Mouse (Mus musculus): ENCODE results near the gene Slc29a3. TPM values are rescaled to one million over a fixed set of nuclear protein-coding genes. Genes with fewer than 3 reads are reported as not detected.
A peak's percentile ranks its signal among the peaks of the same experiment; 100 is the strongest.

Slc29a3 gene
- polyA plus RNA-seq, 1 experiment = not detected

DNA sequence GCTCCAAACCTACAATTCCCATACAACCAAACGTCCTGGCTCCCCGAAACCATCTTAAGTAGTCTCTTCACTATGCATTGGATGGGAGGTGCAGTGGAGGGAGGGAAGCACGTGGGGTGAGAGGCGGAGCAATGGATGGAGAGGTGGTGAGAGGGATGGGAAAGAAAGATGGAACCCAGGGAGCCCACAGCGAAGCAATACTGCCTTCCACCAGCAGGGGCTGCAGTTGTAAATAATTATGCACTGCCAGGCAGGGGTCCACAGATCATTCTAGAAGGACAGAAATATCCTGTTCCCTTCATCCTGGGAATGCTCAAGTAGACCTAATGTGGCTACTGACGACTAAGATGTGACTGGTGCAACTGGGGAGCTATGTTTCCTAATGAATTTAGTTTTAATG, 22.9 kb upstream of the Slc29a3 start:
- Histone ChIP-seq H3K4me3 (ENCODE audit: insufficient read depth, low read depth, low read length) (no peak overlapping the region), H3K27ac (ENCODE audit: insufficient read depth, low read depth, low read length) (no peak overlapping the region), H3K4me1 (ENCODE audit: control insufficient read depth, insufficient read depth, low read length) (peaks cover 4% of the 10 kb centered on the region)
- no peak for TF ChIP-seq POLR2A (IDR thresholded peaks at IDR 0.05; ENCODE audit: insufficient read depth, low read depth, low read length)
- TF ChIP-seq CTCF (IDR thresholded peaks at IDR 0.05; ENCODE audit: insufficient read depth, low read depth, low read length) = no peak
- WGBS = 80% methylated on average over 6 of the region's 6 CpGs

DNA sequence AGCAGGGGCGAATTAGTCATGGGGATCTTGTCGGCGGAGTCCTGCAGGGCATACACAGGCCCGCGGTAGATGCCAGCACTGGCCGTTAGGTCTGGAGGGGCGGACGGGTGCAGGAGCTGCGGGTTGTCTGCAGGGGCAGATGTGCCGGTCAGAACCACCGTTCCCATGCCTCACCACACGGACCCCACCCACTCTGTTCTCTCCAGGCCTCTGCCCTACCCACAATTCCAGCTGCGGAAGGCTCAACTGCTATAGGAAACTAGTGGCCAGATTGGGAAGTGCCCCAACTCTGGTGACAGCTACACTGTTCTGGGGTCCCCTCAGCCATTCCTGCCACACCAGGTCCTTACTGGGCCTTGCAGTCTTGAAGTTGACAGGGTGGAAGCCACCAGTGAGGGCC, 22.0 kb upstream of the Slc29a3 start:
- H3K4me3 ChIP-seq (ENCODE audit: insufficient read depth, low read depth, low read length) = no peak overlapping the region
- no peak overlapping the region for H3K27ac ChIP-seq (ENCODE audit: insufficient read depth, low read depth, low read length)
- WGBS = 94% methylated on average over 13 of the region's 13 CpGs
- TF ChIP-seq POLR2A (IDR thresholded peaks at IDR 0.05; ENCODE audit: insufficient read depth, low read depth, low read length) (no peak), CTCF (IDR thresholded peaks at IDR 0.05; ENCODE audit: insufficient read depth, low read depth, low read length) (no peak; the same call in 1 of the 2 replicates)
- H3K4me1 ChIP-seq (ENCODE audit: control insufficient read depth, insufficient read depth, low read length) = no peaks in the 10 kb centered on the region; the same call in 1 of the 2 replicates

DNA sequence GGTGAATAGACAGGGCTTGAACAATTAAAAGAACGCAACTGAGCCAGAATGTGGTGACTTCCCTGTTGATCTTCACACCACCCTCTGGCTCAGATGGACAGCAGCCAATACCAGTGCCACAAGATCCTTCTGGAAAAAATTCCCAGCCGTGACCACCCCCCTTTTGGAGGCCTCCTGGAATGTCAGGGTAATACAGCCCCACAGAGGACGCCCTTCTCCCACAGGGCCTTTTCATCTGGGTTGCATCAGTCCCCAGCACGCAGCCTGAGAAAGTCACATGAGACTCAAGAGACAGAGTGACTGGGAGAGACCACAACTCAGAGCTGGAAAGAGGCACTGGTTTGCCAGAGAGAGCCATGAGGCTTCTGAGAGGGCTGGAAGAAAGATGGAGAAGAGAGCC, 18.3 kb upstream of the Slc29a3 start:
- no peaks in the 10 kb centered on the region for H3K4me1 ChIP-seq (ENCODE audit: control insufficient read depth, insufficient read depth, low read length)
- 71% methylated on average over 4 of the region's 4 CpGs for WGBS
- TF ChIP-seq CTCF (IDR thresholded peaks at IDR 0.05; ENCODE audit: insufficient read depth, low read depth, low read length) (no peak), POLR2A (IDR thresholded peaks at IDR 0.05; ENCODE audit: insufficient read depth, low read depth, low read length) (no peak)
- H3K4me3 ChIP-seq (ENCODE audit: insufficient read depth, low read depth, low read length) = no peak overlapping the region
- H3K27ac ChIP-seq (ENCODE audit: insufficient read depth, low read depth, low read length) = no peak overlapping the region

DNA sequence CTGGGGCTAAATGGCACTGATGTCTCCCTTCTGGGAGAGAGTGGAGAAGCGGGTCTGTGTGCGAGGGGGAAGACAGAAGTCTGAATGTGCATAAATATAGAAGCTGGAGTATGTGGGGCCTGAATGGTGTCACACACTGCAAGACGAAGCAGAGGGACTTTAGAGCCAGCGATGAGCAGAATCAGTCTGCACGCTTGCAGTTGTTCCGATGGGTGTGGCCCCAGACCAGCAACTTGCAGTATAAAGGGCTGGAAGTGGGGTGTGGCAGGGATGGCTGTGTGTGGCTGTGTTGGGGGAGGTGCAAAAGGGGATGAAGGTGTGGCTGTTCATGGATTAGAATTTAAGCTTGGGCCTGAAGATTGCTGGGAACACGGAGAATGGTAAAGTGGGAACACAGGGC, 16.0 kb upstream of the Slc29a3 start:
- Histone ChIP-seq H3K4me3 (ENCODE audit: insufficient read depth, low read depth, low read length) (no peak overlapping the region), H3K27ac (ENCODE audit: insufficient read depth, low read depth, low read length) (no peak overlapping the region), H3K4me1 (ENCODE audit: control insufficient read depth, insufficient read depth, low read length) (no peaks in the 10 kb centered on the region)
- 93% methylated on average over 7 of the region's 7 CpGs for WGBS
- TF ChIP-seq CTCF (IDR thresholded peaks at IDR 0.05; ENCODE audit: insufficient read depth, low read depth, low read length) = no peak
- no peak for TF ChIP-seq POLR2A (IDR thresholded peaks at IDR 0.05; ENCODE audit: insufficient read depth, low read depth, low read length)

DNA sequence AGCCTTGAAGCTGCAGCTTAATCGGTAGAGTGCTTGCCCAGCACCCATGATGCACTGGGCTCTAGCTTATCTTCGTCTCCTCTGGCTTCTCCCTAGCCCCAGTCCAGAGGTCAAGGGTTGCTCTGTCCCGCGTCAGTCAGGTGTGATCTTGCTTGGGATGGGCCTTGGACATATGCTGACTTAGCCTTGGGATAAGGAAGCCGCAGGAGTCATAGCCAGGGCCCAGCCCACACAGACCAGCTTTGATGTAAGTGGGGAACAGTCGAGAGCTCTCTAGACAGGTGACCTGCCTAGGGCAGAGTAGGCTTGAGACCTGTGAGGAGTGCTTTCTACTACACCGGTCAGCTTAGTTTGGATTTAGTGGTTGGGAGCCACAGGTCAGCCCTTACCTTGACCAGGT, 14.8 kb upstream of the Slc29a3 start:
- no peak overlapping the region for H3K4me3 ChIP-seq (ENCODE audit: insufficient read depth, low read depth, low read length)
- no peak overlapping the region for H3K27ac ChIP-seq (ENCODE audit: insufficient read depth, low read depth, low read length)
- WGBS = 94% methylated on average over 7 of the region's 7 CpGs
- TF ChIP-seq POLR2A (IDR thresholded peaks at IDR 0.05; ENCODE audit: insufficient read depth, low read depth, low read length) (no peak), CTCF (IDR thresholded peaks at IDR 0.05; ENCODE audit: insufficient read depth, low read depth, low read length) (no peak)
- no peaks in the 10 kb centered on the region for H3K4me1 ChIP-seq (ENCODE audit: control insufficient read depth, insufficient read depth, low read length)

DNA sequence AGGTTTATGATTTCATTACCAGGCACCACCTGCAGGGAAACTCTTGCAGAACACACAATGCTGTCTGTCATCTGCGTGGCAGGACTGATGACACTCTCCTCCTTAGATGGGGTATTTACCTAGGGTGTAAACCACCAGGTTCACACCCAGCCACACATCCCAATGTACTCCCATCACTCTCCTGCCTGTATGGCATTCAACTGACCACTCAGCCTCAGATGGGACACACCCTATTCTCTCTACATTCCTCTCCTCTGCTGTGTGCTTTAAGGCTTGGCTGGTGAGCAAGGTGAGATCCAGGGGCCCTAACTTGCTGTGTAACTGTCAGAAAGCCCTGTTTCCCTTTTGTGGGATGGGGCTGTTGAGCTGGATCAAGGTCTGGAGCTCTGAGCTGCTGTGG, 9.5 kb upstream of the Slc29a3 start:
- Histone ChIP-seq H3K27ac (ENCODE audit: insufficient read depth, low read depth, low read length) (no peak overlapping the region), H3K4me1 (ENCODE audit: control insufficient read depth, insufficient read depth, low read length) (no peaks in the 10 kb centered on the region), H3K4me3 (ENCODE audit: insufficient read depth, low read depth, low read length) (no peak overlapping the region)
- WGBS = 96% methylated on average over 1 of the region's 1 CpGs
- TF ChIP-seq CTCF (IDR thresholded peaks at IDR 0.05; ENCODE audit: insufficient read depth, low read depth, low read length) (no peak), POLR2A (IDR thresholded peaks at IDR 0.05; ENCODE audit: insufficient read depth, low read depth, low read length) (no peak)

DNA sequence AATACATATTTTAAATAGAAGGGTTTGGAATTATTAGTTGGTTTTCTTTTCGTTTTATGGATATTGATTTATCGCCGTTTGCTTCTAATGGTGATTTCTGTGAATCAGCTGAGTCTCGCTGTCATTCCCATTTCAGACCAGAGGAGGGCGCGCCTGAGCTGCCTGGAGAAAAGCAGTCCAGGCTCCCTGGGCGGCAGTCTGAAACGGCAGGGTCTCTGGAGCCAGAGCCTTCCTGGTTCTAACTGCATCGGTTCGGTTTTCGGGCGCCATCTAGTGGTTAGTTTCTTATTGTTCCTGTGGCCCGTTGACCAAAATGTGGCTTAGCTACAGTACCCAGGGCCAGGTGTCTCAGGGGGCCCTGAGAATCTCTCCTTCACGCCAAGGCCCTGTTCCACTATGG, 7.8 kb upstream of the Slc29a3 start:
- Histone ChIP-seq H3K27ac (ENCODE audit: insufficient read depth, low read depth, low read length) (no peak overlapping the region), H3K4me3 (ENCODE audit: insufficient read depth, low read depth, low read length) (no peak overlapping the region), H3K4me1 (ENCODE audit: control insufficient read depth, insufficient read depth, low read length) (no peaks in the 10 kb centered on the region)
- WGBS = 5% methylated on average over 14 of the region's 14 CpGs
- peak; percentile 84 for TF ChIP-seq CTCF (IDR thresholded peaks at IDR 0.05; ENCODE audit: insufficient read depth, low read depth, low read length)
- TF ChIP-seq POLR2A (IDR thresholded peaks at IDR 0.05; ENCODE audit: insufficient read depth, low read depth, low read length) = no peak

DNA sequence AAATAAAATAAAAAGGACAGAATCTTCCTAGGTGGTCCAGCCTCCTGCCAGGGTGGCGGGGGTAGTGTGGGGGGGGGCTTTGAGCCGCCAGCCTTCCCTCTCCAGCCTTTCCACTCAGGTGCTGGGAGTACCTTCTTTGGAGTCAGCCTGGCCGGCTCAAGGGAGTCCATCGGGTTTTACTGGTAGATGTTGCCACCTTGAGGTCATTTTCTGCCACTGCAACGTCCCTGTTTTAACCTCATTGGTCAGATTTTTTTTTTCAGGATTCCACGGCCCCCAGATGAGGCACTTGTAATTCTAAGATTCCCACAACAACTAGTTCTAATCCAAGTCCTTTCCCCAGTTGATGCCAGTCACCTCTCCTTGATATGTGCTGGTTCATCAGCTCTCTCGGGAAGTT, 4.4 kb upstream of the Slc29a3 start:
- peak; percentile 16; the same call in 1 of the 2 replicates for TF ChIP-seq CTCF (IDR thresholded peaks at IDR 0.05; ENCODE audit: insufficient read depth, low read depth, low read length)
- TF ChIP-seq POLR2A (IDR thresholded peaks at IDR 0.05; ENCODE audit: insufficient read depth, low read depth, low read length) = no peak
- Histone ChIP-seq H3K4me1 (ENCODE audit: control insufficient read depth, insufficient read depth, low read length) (peaks cover 10% of the 10 kb centered on the region), H3K27ac (ENCODE audit: insufficient read depth, low read depth, low read length) (no peak overlapping the region), H3K4me3 (ENCODE audit: insufficient read depth, low read depth, low read length) (no peak overlapping the region)
- 6% methylated on average over 7 of the region's 7 CpGs for WGBS

DNA sequence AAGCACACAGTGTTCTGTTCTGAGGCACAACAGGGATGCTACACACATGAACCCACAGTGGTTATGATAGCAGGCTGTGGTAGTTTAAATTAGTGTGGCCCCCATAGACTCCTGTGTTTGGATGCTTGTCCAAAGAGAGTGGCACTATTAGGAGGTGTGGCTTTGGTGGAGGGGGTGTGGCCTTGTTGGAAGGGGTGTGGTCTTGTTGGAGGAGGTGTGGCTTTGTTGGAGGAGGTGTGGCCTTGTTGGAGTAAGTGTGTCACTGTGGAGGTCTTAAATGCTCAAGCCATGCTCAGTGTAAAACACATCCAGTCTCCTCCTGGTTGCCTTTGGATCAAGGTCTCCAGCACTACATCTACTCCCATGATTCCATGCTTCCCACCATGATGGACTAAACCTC, 3.6 kb upstream of the Slc29a3 start:
- TF ChIP-seq CTCF (IDR thresholded peaks at IDR 0.05; ENCODE audit: insufficient read depth, low read depth, low read length) = no peak
- no peak for TF ChIP-seq POLR2A (IDR thresholded peaks at IDR 0.05; ENCODE audit: insufficient read depth, low read depth, low read length)
- peaks cover 12% of the 10 kb centered on the region for H3K4me1 ChIP-seq (ENCODE audit: control insufficient read depth, insufficient read depth, low read length)

DNA sequence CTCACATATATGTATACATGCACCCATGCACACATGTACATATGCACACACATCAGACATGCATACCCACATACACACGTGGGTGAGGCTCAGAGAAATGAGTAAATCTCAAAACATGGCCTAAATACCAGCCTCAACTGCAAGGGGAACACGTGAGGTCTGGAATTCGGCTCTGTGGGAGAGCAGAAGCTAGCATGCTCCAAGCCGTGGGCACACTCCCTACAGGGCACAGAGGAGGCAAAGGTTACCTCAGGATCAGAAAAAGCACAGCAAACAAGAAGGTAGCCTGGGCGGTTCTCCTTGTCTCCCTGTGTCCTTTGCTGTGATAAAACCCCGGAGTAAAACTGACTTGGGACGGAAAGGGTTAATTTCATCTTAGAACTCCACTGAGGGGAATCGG, 1.3 kb upstream of the Slc29a3 start:
- Histone ChIP-seq H3K4me1 (ENCODE audit: control insufficient read depth, insufficient read depth, low read length) (peaks cover 12% of the 10 kb centered on the region), H3K4me3 (ENCODE audit: insufficient read depth, low read depth, low read length) (no peak overlapping the region), H3K27ac (ENCODE audit: insufficient read depth, low read depth, low read length) (no peak overlapping the region)
- no peak for TF ChIP-seq POLR2A (IDR thresholded peaks at IDR 0.05; ENCODE audit: insufficient read depth, low read depth, low read length)
- TF ChIP-seq CTCF (IDR thresholded peaks at IDR 0.05; ENCODE audit: insufficient read depth, low read depth, low read length) = no peak
- 83% methylated on average over 8 of the region's 8 CpGs for WGBS

More for the DNA sequence above, 3.6 kb upstream of the Slc29a3 start:
- no peak overlapping the region for H3K4me3 ChIP-seq (ENCODE audit: insufficient read depth, low read depth, low read length)
- no peak overlapping the region for H3K27ac ChIP-seq (ENCODE audit: insufficient read depth, low read depth, low read length)
